In the genomic region with DNA sequence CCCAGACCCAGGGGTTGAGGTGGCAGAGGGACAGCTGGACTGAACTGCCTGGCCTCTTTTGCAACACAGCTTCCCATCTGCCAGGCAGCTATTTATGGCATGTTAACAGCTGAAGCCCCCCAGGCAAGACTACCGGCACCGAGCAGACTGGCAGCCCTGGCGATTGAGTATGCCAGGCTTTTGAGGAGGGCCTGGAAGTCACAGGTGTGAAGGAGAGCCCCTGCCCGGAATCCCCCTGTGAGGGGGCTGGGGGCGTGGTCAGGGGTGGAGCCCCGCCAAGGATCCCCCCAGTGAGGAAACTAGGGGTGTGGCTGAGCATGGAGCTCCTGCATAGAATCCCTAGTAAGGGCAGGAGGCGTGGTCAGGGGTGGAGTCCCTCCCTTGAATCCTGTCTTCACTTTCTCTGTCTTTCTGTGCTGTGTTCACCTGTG, we compare ENCODE assay signal across 18 mouse cellular contexts. TPM values are rescaled to one million over a fixed set of nuclear protein-coding genes. Genes with fewer than 3 reads are reported as not detected.
A peak's percentile ranks its signal among the peaks of the same experiment; 100 is the strongest.
DNase-seq lines count a peak whose midpoint lies in the region; ATAC-seq and TF ChIP-seq lines count a peak whose summit lies in the region.
"Had no signal": no experiment of that assay in that cellular context is flagged by ENCODE, and none has a peak within 500 bp of the region (broad histone marks: within the 10 kb centered on the region; RNA-seq: fewer than 3 reads in every experiment).

No protein-coding gene starts in this region.

- peaks cover 57% of the 10 kb centered on the region for H3K27me3 ChIP-seq in heart, embryonic 11.5 days (ENCODE audit: control insufficient read depth, insufficient read depth, low read length)
- H3K27me3 ChIP-seq in midbrain, embryonic 11.5 days (ENCODE audit: control insufficient read depth, insufficient read depth, low read length) = peaks cover 21% of the 10 kb centered on the region
- peaks cover 51% of the 10 kb centered on the region for H3K27me3 ChIP-seq in midbrain, embryonic 13.5 days

- H3K9ac ChIP-seq in heart, embryonic 11.5 days (ENCODE audit: low read depth, low read length) = no peak overlapping the region
- no peak overlapping the region for H3K9ac ChIP-seq in midbrain, embryonic 11.5 days (ENCODE audit: low read length)
- no peak overlapping the region for H3K9ac ChIP-seq in midbrain, embryonic 13.5 days (replicated peaks)
- H3K9ac ChIP-seq: embryonic facial prominence, embryonic 15.5 days; midbrain, embryonic 12.5 days; neural tube, embryonic 13.5 days had no signal

- H3K36me3 ChIP-seq in heart, embryonic 11.5 days (ENCODE audit: control insufficient read depth, insufficient read depth, low read length) = no peaks in the 10 kb centered on the region
- no peaks in the 10 kb centered on the region for H3K36me3 ChIP-seq in midbrain, embryonic 11.5 days (ENCODE audit: control insufficient read depth, insufficient read depth, low read length)
- H3K36me3 ChIP-seq in midbrain, embryonic 13.5 days = no peaks in the 10 kb centered on the region
- H3K36me3 ChIP-seq: hindbrain, embryonic 10.5 days; midbrain, embryonic 12.5 days had no signal

- H3K4me1 ChIP-seq in heart, embryonic 11.5 days (ENCODE audit: control insufficient read depth, insufficient read depth, low read length) = peaks cover 31% of the 10 kb centered on the region
- H3K4me1 ChIP-seq in midbrain, embryonic 11.5 days (ENCODE audit: control insufficient read depth, insufficient read depth, low read length) = peaks cover 6% of the 10 kb centered on the region
- H3K4me1 ChIP-seq in midbrain, embryonic 13.5 days (replicated peaks) = peaks cover 29% of the 10 kb centered on the region
- H3K4me1 ChIP-seq in olfactory bulb, adult 2 months (ENCODE audit: control insufficient read depth, insufficient read depth, low read length) = peaks cover 12% of the 10 kb centered on the region; the same call in 1 of the 2 replicates

- intact Hi-C loops in heart, postnatal 36 days (cut with DNase I) = no loop called here

- TF ChIP-seq POLR2A in olfactory bulb, adult 2 months (IDR thresholded peaks at IDR 0.05; ENCODE audit: insufficient read depth, low read depth, low read length) = no peak

- no peak overlapping the region; the same call in 1 of the 2 replicates for H3K4me2 ChIP-seq in heart, embryonic 11.5 days
- H3K4me2 ChIP-seq in midbrain, embryonic 11.5 days = no peak overlapping the region
- no peak overlapping the region for H3K4me2 ChIP-seq in midbrain, embryonic 13.5 days (replicated peaks)
- H3K4me2 ChIP-seq: embryonic facial prominence, embryonic 15.5 days; midbrain, embryonic 12.5 days; neural tube, embryonic 13.5 days had no signal

- no peak overlapping the region for H3K4me3 ChIP-seq in heart, embryonic 11.5 days (ENCODE audit: low read depth, low read length)
- no peak overlapping the region for H3K4me3 ChIP-seq in midbrain, embryonic 11.5 days (ENCODE audit: low read depth, low read length)
- no peak overlapping the region for H3K4me3 ChIP-seq in midbrain, embryonic 13.5 days (replicated peaks)
- no peak overlapping the region for H3K4me3 ChIP-seq in olfactory bulb, adult 2 months (ENCODE audit: insufficient read depth, low read depth, low read length)
- H3K4me3 ChIP-seq: embryonic facial prominence, embryonic 15.5 days; hindbrain, embryonic 10.5 days; midbrain, embryonic 12.5 days; neural tube, embryonic 13.5 days had no signal

- no peak for TF ChIP-seq CTCF in olfactory bulb, adult 2 months (IDR thresholded peaks at IDR 0.05; ENCODE audit: insufficient read depth, low read depth, low read length)

- 36% methylated on average over 7 of the region's 7 CpGs for WGBS in heart, embryonic 11.5 days (ENCODE audit: insufficient replicate concordance)
- 62% methylated on average over 7 of the region's 7 CpGs for WGBS in midbrain, embryonic 11.5 days
- 53% methylated on average over 7 of the region's 7 CpGs for WGBS in midbrain, embryonic 13.5 days
- WGBS in olfactory bulb, adult 2 months = 53% methylated on average over 7 of the region's 7 CpGs

- no peak for ATAC-seq in heart, embryonic 11.5 days (replicated peaks; ENCODE audit: insufficient number of reproducible peaks, low FRiP score, low TSS enrichment)
- no peak for ATAC-seq in midbrain, embryonic 11.5 days (ENCODE audit: low FRiP score)
- ATAC-seq in midbrain, embryonic 13.5 days = no peak

- peak; percentile 29 to 52 for DNase-seq in adrenal gland, adult (ENCODE audit: inconsistent age in 2 of 2, low spot score in 1 of 2)
- no peak for DNase-seq in adrenal gland, postnatal 4 days (ENCODE audit: low spot score in 2 of 2)
- no peak for DNase-seq in heart, postnatal 36 days
- DNase-seq in midbrain, embryonic 11.5 days (ENCODE audit: low spot score, missing footprints) = peak; percentile 72
- DNase-seq in left cerebral cortex, adult 11 months (ENCODE audit: low spot score) = no peak
- DNase-seq: adrenal gland, postnatal 14 days; kidney, adult 11 months; kidney, postnatal 36 days; liver; right cerebral cortex, adult 18-20 months; thymus, adult 18-20 months had no signal

- peak overlapping the region; percentile 2; the same call in 1 of the 2 replicates for H3K27ac ChIP-seq in heart, embryonic 11.5 days (ENCODE audit: low read depth, low read length)
- H3K27ac ChIP-seq in midbrain, embryonic 11.5 days (ENCODE audit: low read depth, low read length) = no peak overlapping the region
- no peak overlapping the region for H3K27ac ChIP-seq in midbrain, embryonic 13.5 days
- 0 out of 2 replicates have a peak overlapping the region, but pooled peaks have one; percentile 20 for H3K27ac ChIP-seq in olfactory bulb, adult 2 months (ENCODE audit: insufficient read depth, low read depth, low read length)
- H3K27ac ChIP-seq: embryonic facial prominence, embryonic 15.5 days; hindbrain, embryonic 10.5 days; midbrain, embryonic 12.5 days; neural tube, embryonic 13.5 days had no signal

- no peaks in the 10 kb centered on the region for H3K9me3 ChIP-seq in heart, embryonic 11.5 days (replicated peaks; ENCODE audit: control insufficient read depth, low read length)
- H3K9me3 ChIP-seq in midbrain, embryonic 11.5 days (ENCODE audit: control insufficient read depth, low read length) = no peaks in the 10 kb centered on the region
- H3K9me3 ChIP-seq in midbrain, embryonic 13.5 days = no peaks in the 10 kb centered on the region
- H3K9me3 ChIP-seq: embryonic facial prominence, embryonic 15.5 days; midbrain, embryonic 12.5 days; neural tube, embryonic 13.5 days had no signal

RNA-seq across cellular contexts. Expression of gene Lingo3, which starts 6.9 kb away (rescaled TPM):
- total RNA-seq in adrenal gland, postnatal 4 days (2021) = 1 to 10 TPM; 1.1 to 1.5 TPM
- polyA plus RNA-seq in heart, embryonic 11.5 days (2014; fragmentation: Nextera tagmentation; extraction: Ambion mirVana) = 0.14 TPM in 1 of 2 replicates, not detected in the other
- total RNA-seq in heart, postnatal 36 days (2021) = 1 to 10 TPM; 6.4 to 8.9 TPM
- polyA plus RNA-seq in midbrain, embryonic 11.5 days (2014; fragmentation: Nextera tagmentation; extraction: Ambion mirVana) = 0.23 and 0.55 TPM in 2 replicates
- polyA plus RNA-seq in midbrain, embryonic 13.5 days (2015; fragmentation: Nextera tagmentation; extraction: Ambion mirVana) = 1.5 and 1.9 TPM in 2 replicates
- polyA plus RNA-seq in olfactory bulb, adult 2 months (2012; ENCODE audit: insufficient read depth, insufficient read length, low replicate concordance, missing spikeins) = not detected in 2 replicates

RNA-seq across cellular contexts. Expression of gene Oaz1, which starts 10.5 kb away (rescaled TPM):
- total RNA-seq in adrenal gland, postnatal 4 days (2021) = 100 to 1,000 TPM; 668 to 717 TPM
- 1,894 and 1,935 TPM in 2 replicates for polyA plus RNA-seq in heart, embryonic 11.5 days (2014; fragmentation: Nextera tagmentation; extraction: Ambion mirVana)
- total RNA-seq in heart, postnatal 36 days (2021) = 100 to 1,000 TPM; 850 to 884 TPM
- polyA plus RNA-seq in midbrain, embryonic 11.5 days (2014; fragmentation: Nextera tagmentation; extraction: Ambion mirVana) = 1,723 and 1,824 TPM in 2 replicates
- 1,319 and 1,425 TPM in 2 replicates for polyA plus RNA-seq in midbrain, embryonic 13.5 days (2015; fragmentation: Nextera tagmentation; extraction: Ambion mirVana)
- polyA plus RNA-seq in olfactory bulb, adult 2 months (2012; ENCODE audit: insufficient read depth, insufficient read length, low replicate concordance, missing spikeins) = 801 TPM in 1 of 2 replicates, not detected in the other

RNA-seq across cellular contexts. Expression of gene Lsm7, which starts 18.0 kb away (rescaled TPM):
- 10 to 100 TPM; 50.4 to 52.9 TPM for total RNA-seq in adrenal gland, postnatal 4 days (2021)
- polyA plus RNA-seq in heart, embryonic 11.5 days (2014; fragmentation: Nextera tagmentation; extraction: Ambion mirVana) = 201 and 218 TPM in 2 replicates
- 10 to 100 TPM; 19.6 to 25.4 TPM for total RNA-seq in heart, postnatal 36 days (2021)
- polyA plus RNA-seq in midbrain, embryonic 11.5 days (2014; fragmentation: Nextera tagmentation; extraction: Ambion mirVana) = 248 and 290 TPM in 2 replicates
- 249 and 254 TPM in 2 replicates for polyA plus RNA-seq in midbrain, embryonic 13.5 days (2015; fragmentation: Nextera tagmentation; extraction: Ambion mirVana)
- not detected in 2 replicates for polyA plus RNA-seq in olfactory bulb, adult 2 months (2012; ENCODE audit: insufficient read depth, insufficient read length, low replicate concordance, missing spikeins)

RNA-seq across cellular contexts. Expression of gene Sppl2b, which starts 18.1 kb away (rescaled TPM):
- total RNA-seq in adrenal gland, postnatal 4 days (2021) = 10 to 100 TPM; 43.5 to 47.7 TPM
- polyA plus RNA-seq in heart, embryonic 11.5 days (2014; fragmentation: Nextera tagmentation; extraction: Ambion mirVana) = 22.9 and 26.3 TPM in 2 replicates
- total RNA-seq in heart, postnatal 36 days (2021) = 10 to 100 TPM; 15.6 to 19.1 TPM
- 19.7 and 24.0 TPM in 2 replicates for polyA plus RNA-seq in midbrain, embryonic 11.5 days (2014; fragmentation: Nextera tagmentation; extraction: Ambion mirVana)
- polyA plus RNA-seq in midbrain, embryonic 13.5 days (2015; fragmentation: Nextera tagmentation; extraction: Ambion mirVana) = 56.9 and 61.1 TPM in 2 replicates
- polyA plus RNA-seq in olfactory bulb, adult 2 months (2012; ENCODE audit: insufficient read depth, insufficient read length, low replicate concordance, missing spikeins) = not detected in 2 replicates

RNA-seq across cellular contexts. Expression of gene Jsrp1, which starts 23.7 kb away (rescaled TPM):
- 10 to 100 TPM; 12.7 to 18.4 TPM for total RNA-seq in adrenal gland, postnatal 4 days (2021)
- polyA plus RNA-seq in heart, embryonic 11.5 days (2014; fragmentation: Nextera tagmentation; extraction: Ambion mirVana) = 8.0 and 10.0 TPM in 2 replicates
- total RNA-seq in heart, postnatal 36 days (2021) = under 1 TPM in 1 of 2 experiments, not detected in 1; 0.46 TPM
- 0.38 and 0.80 TPM in 2 replicates for polyA plus RNA-seq in midbrain, embryonic 11.5 days (2014; fragmentation: Nextera tagmentation; extraction: Ambion mirVana)
- polyA plus RNA-seq in midbrain, embryonic 13.5 days (2015; fragmentation: Nextera tagmentation; extraction: Ambion mirVana) = 0.28 and 0.43 TPM in 2 replicates
- not detected in 2 replicates for polyA plus RNA-seq in olfactory bulb, adult 2 months (2012; ENCODE audit: insufficient read depth, insufficient read length, low replicate concordance, missing spikeins)

Comparison
In these comparisons a context has a peak if more than half of its experiments do, and no peak if none do; other contexts are left out.
1. DNase-seq: peak in adrenal gland, adult (2 of 2) and midbrain, embryonic 11.5 days (single experiment); none in adrenal gland, postnatal 4 days (0 of 2), heart, postnatal 36 days (0 of 2) and left cerebral cortex, adult 11 months (single experiment).
2. H3K27ac ChIP-seq: peak in heart, embryonic 11.5 days (single experiment) and olfactory bulb, adult 2 months (single experiment); none in midbrain, embryonic 11.5 days (single experiment) and midbrain, embryonic 13.5 days (single experiment).
3. RNA of gene Lsm7, which starts 18.0 kb away (polyA plus RNA-seq): 248 to 290 TPM in midbrain, embryonic 11.5 days, 249 to 254 TPM in midbrain, embryonic 13.5 days and 201 to 218 TPM in heart, embryonic 11.5 days; not detected in olfactory bulb, adult 2 months; every median in the first group is over 100 times any median in the second.